ENCODE assay signal across 8 mouse cellular contexts in the genomic region with DNA sequence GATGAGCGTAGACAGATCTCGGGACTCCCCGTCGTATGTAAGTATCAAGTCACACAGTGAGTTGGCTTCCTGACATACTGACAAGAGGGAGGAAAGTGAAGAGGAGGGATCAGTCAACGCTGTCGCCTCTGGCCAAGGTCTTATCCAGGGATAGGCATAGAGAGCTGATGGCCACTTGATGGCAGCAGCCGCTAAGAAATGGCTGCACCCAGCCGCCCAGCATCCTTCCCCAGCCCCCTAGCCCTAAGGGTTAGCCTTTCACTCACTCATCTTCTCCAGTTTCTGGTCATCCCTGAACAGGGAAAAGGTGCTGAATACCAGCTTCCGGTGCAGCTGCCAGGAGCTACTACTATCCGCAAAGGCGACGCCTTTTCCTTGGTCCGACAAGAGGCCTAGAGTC. TPM values are rescaled to one million over a fixed set of nuclear protein-coding genes. Genes with fewer than 3 reads are reported as not detected.
DNase-seq lines count a peak whose midpoint lies in the region; ATAC-seq and TF ChIP-seq lines count a peak whose summit lies in the region.

No protein-coding gene starts in this region.

- peak; percentile 94 for TF ChIP-seq CTCF in layer of hippocampus, adult 2 months (conservative IDR thresholded peaks at IDR 0.05)
- peak; percentile 91 for TF ChIP-seq CTCF in forebrain, postnatal 0 days (IDR thresholded peaks at IDR 0.05; ENCODE audit: low read depth)
- TF ChIP-seq CTCF in midbrain, postnatal 0 days (IDR thresholded peaks at IDR 0.05): peak; percentile 89
- TF ChIP-seq CTCF in stomach, postnatal 0 days (IDR thresholded peaks at IDR 0.05; ENCODE audit: low read depth): peak; percentile 91

- peak; percentile 36 to 68 for DNase-seq in layer of hippocampus, adult 2 months (ENCODE audit: low spot score in 2 of 2)
- DNase-seq in layer of hippocampus, adult 9-10 months (ENCODE audit: low spot score): no peak
- DNase-seq in c-Kit-positive CD71-positive TER-119-negative erythroid progenitor cells, embryonic 14.5 days (ENCODE audit: low read depth): peak; percentile 16
- DNase-seq in forebrain, postnatal 0 days: peak; percentile 75
- peak; percentile 82 for DNase-seq in hindbrain, embryonic 14.5 days (ENCODE audit: low spot score)
- peak; percentile 75 for DNase-seq in limb, embryonic 11.5 days (ENCODE audit: low spot score)
- peak; percentile 77 for DNase-seq in midbrain, postnatal 0 days (ENCODE audit: low spot score)
- peak; percentile 72 for DNase-seq in stomach, postnatal 0 days (ENCODE audit: low spot score)

- H3K4me1 ChIP-seq in forebrain, postnatal 0 days (ENCODE audit: insufficient read depth): peaks cover 1% of the 10 kb centered on the region; the same call in 1 of the 2 replicates
- H3K4me1 ChIP-seq in hindbrain, embryonic 14.5 days (replicated peaks; ENCODE audit: control insufficient read depth, insufficient read depth, low read length): no peaks in the 10 kb centered on the region
- H3K4me1 ChIP-seq in limb, embryonic 11.5 days (ENCODE audit: control insufficient read depth, insufficient read depth, low read length): no peaks in the 10 kb centered on the region
- no peaks in the 10 kb centered on the region for H3K4me1 ChIP-seq in midbrain, postnatal 0 days (ENCODE audit: insufficient read depth, low read length)
- H3K4me1 ChIP-seq in stomach, postnatal 0 days (replicated peaks; ENCODE audit: control insufficient read depth, insufficient read depth): no peaks in the 10 kb centered on the region

- H3K9ac ChIP-seq in forebrain, postnatal 0 days: no peak overlapping the region
- no peak overlapping the region for H3K9ac ChIP-seq in hindbrain, embryonic 14.5 days
- no peak overlapping the region for H3K9ac ChIP-seq in limb, embryonic 11.5 days (ENCODE audit: low read length)
- H3K9ac ChIP-seq in midbrain, postnatal 0 days (replicated peaks; ENCODE audit: low read length, poor library complexity, severe bottlenecking): no peak overlapping the region
- H3K9ac ChIP-seq in stomach, postnatal 0 days (ENCODE audit: low read length): no peak overlapping the region

- no peaks in the 10 kb centered on the region for H3K36me3 ChIP-seq in forebrain, postnatal 0 days (ENCODE audit: insufficient read depth)
- no peaks in the 10 kb centered on the region for H3K36me3 ChIP-seq in hindbrain, embryonic 14.5 days (replicated peaks; ENCODE audit: control insufficient read depth, insufficient read depth)
- H3K36me3 ChIP-seq in limb, embryonic 11.5 days (ENCODE audit: control insufficient read depth, insufficient read depth, low read length): no peaks in the 10 kb centered on the region
- H3K36me3 ChIP-seq in midbrain, postnatal 0 days (ENCODE audit: insufficient read depth, low read length): no peaks in the 10 kb centered on the region
- H3K36me3 ChIP-seq in stomach, postnatal 0 days (ENCODE audit: control insufficient read depth, insufficient read depth, low read length): no peaks in the 10 kb centered on the region

- no peaks in the 10 kb centered on the region for H3K9me3 ChIP-seq in forebrain, postnatal 0 days (ENCODE audit: low read length)
- H3K9me3 ChIP-seq in hindbrain, embryonic 14.5 days (ENCODE audit: control insufficient read depth, low read length): no peaks in the 10 kb centered on the region
- H3K9me3 ChIP-seq in limb, embryonic 11.5 days (ENCODE audit: control insufficient read depth, low read length): no peaks in the 10 kb centered on the region
- H3K9me3 ChIP-seq in midbrain, postnatal 0 days (ENCODE audit: low read length): no peaks in the 10 kb centered on the region
- no peaks in the 10 kb centered on the region for H3K9me3 ChIP-seq in stomach, postnatal 0 days (ENCODE audit: control insufficient read depth, low read length)

- no peak overlapping the region for H3K27ac ChIP-seq in layer of hippocampus, adult 2 months
- H3K27ac ChIP-seq in forebrain, postnatal 0 days (ENCODE audit: low read depth, low read length): no peak overlapping the region
- H3K27ac ChIP-seq in hindbrain, embryonic 14.5 days: no peak overlapping the region
- H3K27ac ChIP-seq in limb, embryonic 11.5 days (replicated peaks; ENCODE audit: low read depth, low read length): no peak overlapping the region
- H3K27ac ChIP-seq in midbrain, postnatal 0 days (ENCODE audit: low read depth, low read length): no peak overlapping the region
- H3K27ac ChIP-seq in stomach, postnatal 0 days (replicated peaks): no peak overlapping the region

- ATAC-seq in forebrain, postnatal 0 days: peak; percentile 79
- peak; percentile 72; the same call in 1 of the 2 replicates for ATAC-seq in hindbrain, embryonic 14.5 days (ENCODE audit: low FRiP score)
- ATAC-seq in limb, embryonic 11.5 days (ENCODE audit: insufficient number of reproducible peaks, low FRiP score, low TSS enrichment, low read depth): no peak
- no peak for ATAC-seq in midbrain, postnatal 0 days (ENCODE audit: low FRiP score)
- peak; percentile 82 for ATAC-seq in stomach, postnatal 0 days (ENCODE audit: low FRiP score, low TSS enrichment)

- TF ChIP-seq EP300 in stomach, postnatal 0 days (optimal IDR thresholded peaks at IDR 0.05): no peak

- H3K4me3 ChIP-seq in layer of hippocampus, adult 2 months: no peak overlapping the region
- no peak overlapping the region for H3K4me3 ChIP-seq in forebrain, postnatal 0 days (ENCODE audit: low read depth, low read length)
- H3K4me3 ChIP-seq in hindbrain, embryonic 14.5 days (replicated peaks; ENCODE audit: low read length): no peak overlapping the region
- H3K4me3 ChIP-seq in limb, embryonic 11.5 days (ENCODE audit: low read depth, low read length): no peak overlapping the region
- no peak overlapping the region for H3K4me3 ChIP-seq in midbrain, postnatal 0 days (ENCODE audit: low read depth, low read length)
- no peak overlapping the region for H3K4me3 ChIP-seq in stomach, postnatal 0 days (ENCODE audit: low read depth, low read length)

- no peak overlapping the region for H3K4me2 ChIP-seq in forebrain, postnatal 0 days (ENCODE audit: low read depth)
- no peak overlapping the region for H3K4me2 ChIP-seq in hindbrain, embryonic 14.5 days (replicated peaks)
- H3K4me2 ChIP-seq in limb, embryonic 11.5 days (ENCODE audit: low read depth, severe bottlenecking): no peak overlapping the region
- no peak overlapping the region for H3K4me2 ChIP-seq in midbrain, postnatal 0 days (ENCODE audit: low read depth, low read length, poor library complexity, severe bottlenecking)
- H3K4me2 ChIP-seq in stomach, postnatal 0 days (replicated peaks; ENCODE audit: low read depth): no peak overlapping the region

- 35% methylated on average over 13 of the region's 13 CpGs for WGBS in forebrain, postnatal 0 days
- 38% methylated on average over 13 of the region's 13 CpGs for WGBS in hindbrain, embryonic 14.5 days
- 27% methylated on average over 13 of the region's 13 CpGs for WGBS in limb, embryonic 11.5 days
- 37% methylated on average over 13 of the region's 13 CpGs for WGBS in midbrain, postnatal 0 days
- 27% methylated on average over 13 of the region's 13 CpGs for WGBS in stomach, postnatal 0 days

- H3K27me3 ChIP-seq in forebrain, postnatal 0 days (ENCODE audit: insufficient read depth, low read length): no peaks in the 10 kb centered on the region
- no peaks in the 10 kb centered on the region for H3K27me3 ChIP-seq in hindbrain, embryonic 14.5 days (ENCODE audit: control insufficient read depth, insufficient read depth, low read length)
- no peaks in the 10 kb centered on the region for H3K27me3 ChIP-seq in limb, embryonic 11.5 days (ENCODE audit: control insufficient read depth, insufficient read depth, low read length)
- no peaks in the 10 kb centered on the region for H3K27me3 ChIP-seq in midbrain, postnatal 0 days (ENCODE audit: insufficient read depth, low read length)
- no peaks in the 10 kb centered on the region for H3K27me3 ChIP-seq in stomach, postnatal 0 days (ENCODE audit: control insufficient read depth, insufficient read depth, low read length)

RNA-seq across cellular contexts. Expression of gene Cyp17a1, which starts 2.3 kb away (rescaled TPM):
- not detected for total RNA-seq in layer of hippocampus, adult 2 months (2021)
- 0.08 TPM in 1 of 2 replicates, not detected in the other for total RNA-seq in forebrain, postnatal 0 days (2014; rRNA removed)
- polyA plus RNA-seq in forebrain, postnatal 0 days (2015; fragmentation: Nextera tagmentation; extraction: Ambion mirVana): not detected in 2 replicates
- not detected in 2 replicates for polyA plus RNA-seq in hindbrain, embryonic 14.5 days (2014; fragmentation: Nextera tagmentation; extraction: Ambion mirVana)
- not detected in 2 replicates for polyA plus RNA-seq in limb, embryonic 11.5 days (2014; fragmentation: Nextera tagmentation; extraction: Ambion mirVana)
- not detected in 2 replicates for total RNA-seq in midbrain, postnatal 0 days (2014; rRNA removed)
- not detected in 2 replicates for polyA plus RNA-seq in midbrain, postnatal 0 days (2015; fragmentation: Nextera tagmentation; extraction: Ambion mirVana)
- 0.12 TPM in 1 of 2 replicates, not detected in the other for polyA plus RNA-seq in stomach, postnatal 0 days (2015; fragmentation: Nextera tagmentation; extraction: Ambion mirVana)

RNA-seq across cellular contexts. Expression of gene Borcs7, which starts 19.0 kb away (rescaled TPM):
- total RNA-seq in layer of hippocampus, adult 2 months (2021): 10 to 100 TPM; 22.8 TPM
- 14.4 and 15.2 TPM in 2 replicates for total RNA-seq in forebrain, postnatal 0 days (2014; rRNA removed)
- polyA plus RNA-seq in forebrain, postnatal 0 days (2015; fragmentation: Nextera tagmentation; extraction: Ambion mirVana): 20.6 and 29.5 TPM in 2 replicates
- 21.2 and 26.6 TPM in 2 replicates for polyA plus RNA-seq in hindbrain, embryonic 14.5 days (2014; fragmentation: Nextera tagmentation; extraction: Ambion mirVana)
- 11.8 and 14.6 TPM in 2 replicates for polyA plus RNA-seq in limb, embryonic 11.5 days (2014; fragmentation: Nextera tagmentation; extraction: Ambion mirVana)
- total RNA-seq in midbrain, postnatal 0 days (2014; rRNA removed): 13.2 and 16.3 TPM in 2 replicates
- 41.3 and 43.0 TPM in 2 replicates for polyA plus RNA-seq in midbrain, postnatal 0 days (2015; fragmentation: Nextera tagmentation; extraction: Ambion mirVana)
- polyA plus RNA-seq in stomach, postnatal 0 days (2015; fragmentation: Nextera tagmentation; extraction: Ambion mirVana): 15.6 and 17.0 TPM in 2 replicates

RNA-seq across cellular contexts. Expression of gene As3mt, which starts 36.6 kb away (rescaled TPM):
- total RNA-seq in layer of hippocampus, adult 2 months (2021): 10 to 100 TPM; 23.1 to 25.2 TPM
- 14.5 and 17.4 TPM in 2 replicates for total RNA-seq in forebrain, postnatal 0 days (2014; rRNA removed)
- 14.4 and 18.4 TPM in 2 replicates for polyA plus RNA-seq in forebrain, postnatal 0 days (2015; fragmentation: Nextera tagmentation; extraction: Ambion mirVana)
- polyA plus RNA-seq in hindbrain, embryonic 14.5 days (2014; fragmentation: Nextera tagmentation; extraction: Ambion mirVana): 38.6 and 40.1 TPM in 2 replicates
- polyA plus RNA-seq in limb, embryonic 11.5 days (2014; fragmentation: Nextera tagmentation; extraction: Ambion mirVana): 34.2 and 37.3 TPM in 2 replicates
- total RNA-seq in midbrain, postnatal 0 days (2014; rRNA removed): 21.3 and 28.9 TPM in 2 replicates
- polyA plus RNA-seq in midbrain, postnatal 0 days (2015; fragmentation: Nextera tagmentation; extraction: Ambion mirVana): 36.4 and 37.9 TPM in 2 replicates
- polyA plus RNA-seq in stomach, postnatal 0 days (2015; fragmentation: Nextera tagmentation; extraction: Ambion mirVana): 17.0 and 17.7 TPM in 2 replicates

Comparison
In these comparisons a context has a peak if more than half of its experiments do, and no peak if none do; other contexts are left out.
1. ATAC-seq: peak in forebrain, postnatal 0 days (single experiment), hindbrain, embryonic 14.5 days (single experiment) and stomach, postnatal 0 days (single experiment); none in limb, embryonic 11.5 days (single experiment) and midbrain, postnatal 0 days (single experiment).
2. Peak in every context shown above with its lines, with median percentiles within 50 percentile points of each other: CTCF ChIP-seq.